Mouse (Mus musculus) MN1 (cell line): ENCODE measurements at regions not wholly inside any gene's neighbourhood (a gene's known extent, or its start where the extent isn't known, plus 50 kb on each side); places are given as distances from the start of the nearest gene placed in this dataset.
"Not testable (repeated sequence)": the region's sequence is repeated elsewhere in the genome, so short reads cannot be mapped to it uniquely, and the experiment has no call there.

Experiments used
- DNase-seq: peaks from one replicate; pipeline ENCODE4 v3.0.0-alpha.2; 2016; ENCODE audit warnings: low spot score

DNA sequence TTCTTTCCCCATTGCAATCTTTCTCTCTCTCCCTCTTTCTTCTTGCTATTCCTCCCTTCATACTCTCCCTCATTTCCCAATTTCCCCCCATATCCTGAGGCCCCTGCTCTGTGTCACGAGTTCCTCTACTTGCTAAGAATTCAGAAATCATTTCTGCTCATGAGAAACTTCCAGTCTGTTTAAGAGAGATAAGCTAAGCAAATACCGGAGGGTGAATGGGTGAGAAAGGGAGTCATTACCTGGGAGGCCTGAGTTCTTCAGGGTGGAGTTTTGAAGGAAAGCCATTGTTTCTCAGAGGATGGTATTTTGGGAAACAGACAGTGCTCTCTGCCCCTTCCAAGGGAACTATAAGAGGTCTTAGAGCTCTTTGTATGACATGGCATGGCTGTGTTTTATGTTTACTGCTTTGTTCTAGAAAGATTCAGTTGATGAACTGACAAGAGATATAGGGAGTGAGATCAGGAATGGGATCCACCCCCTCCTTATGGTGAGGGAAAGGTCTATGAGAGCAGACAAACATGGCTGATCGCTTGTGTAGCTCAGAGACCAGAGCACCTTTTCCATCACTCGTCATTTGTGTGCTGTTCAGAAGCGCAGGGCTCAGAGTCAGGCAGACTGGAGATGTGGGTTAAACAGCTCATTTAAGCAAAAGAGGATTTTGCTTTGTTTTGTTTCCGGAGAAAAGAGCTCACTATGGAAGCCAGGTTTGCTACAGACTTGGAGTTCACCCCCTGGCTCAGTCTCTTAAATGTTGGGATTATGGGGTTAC, 1361.0 kb upstream of the A1bg start:
- no peak for DNase-seq

DNA sequence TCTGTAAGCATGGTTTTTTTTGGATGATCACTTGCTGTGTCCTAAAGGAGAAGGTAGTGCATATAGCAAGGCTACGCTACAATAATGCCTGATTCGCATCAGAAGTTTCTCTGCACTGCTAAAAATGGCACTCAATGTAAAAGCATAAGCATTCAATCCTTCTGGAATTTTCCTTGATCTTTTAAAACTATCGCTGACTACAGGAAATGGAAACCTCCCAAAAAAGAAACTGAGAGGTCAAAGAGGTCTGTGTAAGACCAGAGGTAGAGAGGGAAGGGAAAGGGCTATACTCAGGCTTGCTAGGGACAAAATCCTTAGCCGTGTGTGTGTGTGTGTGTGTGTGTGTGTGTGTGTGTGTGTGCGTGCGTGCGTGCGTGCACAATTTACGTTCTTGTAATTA, 1359.8 kb upstream of the A1bg start:
- DNase-seq: no peak

DNA sequence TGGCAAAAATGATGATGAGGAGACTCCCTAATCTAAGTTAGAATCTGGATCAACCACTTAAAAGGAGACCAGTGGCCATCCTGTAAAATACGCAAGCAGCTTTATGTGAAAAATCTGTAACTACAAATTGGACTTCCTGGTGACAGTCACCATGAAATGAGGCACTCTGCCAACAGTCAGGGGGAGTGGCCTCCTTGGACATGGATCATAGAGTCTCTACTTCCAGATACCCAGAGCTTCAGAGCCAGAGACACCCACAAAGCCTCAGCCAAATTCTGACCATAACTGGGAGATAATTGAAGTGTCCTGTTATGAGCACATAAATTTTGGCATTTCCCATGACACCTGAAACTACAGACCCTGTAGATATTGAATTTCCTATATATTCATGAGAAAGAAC, 1359.3 kb upstream of the A1bg start:
- DNase-seq: peak; percentile 68

DNA sequence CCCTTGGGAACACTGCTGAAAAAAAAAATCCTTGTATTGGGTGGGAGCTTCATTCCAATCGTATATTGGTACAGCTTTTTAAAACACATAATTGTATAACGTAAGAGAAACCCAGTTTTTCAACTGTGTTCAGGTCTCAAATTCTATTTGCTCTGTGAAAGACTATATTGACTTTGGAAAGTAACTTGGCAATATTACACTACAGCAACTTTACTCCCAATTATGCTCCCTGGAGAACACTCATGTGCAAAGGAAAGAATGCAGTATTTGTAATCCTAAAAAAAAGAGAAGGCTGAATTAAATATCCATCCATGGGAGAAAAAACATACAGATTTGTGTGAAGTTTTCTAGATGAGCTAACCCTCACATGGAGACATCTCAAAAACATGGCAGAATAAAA, 1356.7 kb upstream of the A1bg start:
- no peak for DNase-seq

DNA sequence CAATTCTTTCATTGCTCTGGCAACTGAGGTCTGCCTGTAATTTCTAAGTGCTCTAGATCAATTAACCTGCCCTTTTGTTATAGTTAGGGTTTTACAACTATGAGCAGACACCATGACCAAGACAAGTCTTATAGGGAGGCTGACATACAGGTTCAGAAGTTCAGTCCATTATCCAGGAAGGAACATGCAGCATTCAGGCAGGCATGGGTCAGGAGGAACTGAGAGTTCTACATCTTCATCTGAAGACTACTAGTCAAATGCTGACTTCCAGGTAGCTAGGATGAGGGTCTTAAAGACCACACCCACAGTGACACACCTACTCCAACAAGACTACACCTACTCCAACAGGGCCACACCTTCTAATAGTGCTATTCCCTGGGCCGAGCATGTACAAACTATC, 1352.0 kb upstream of the A1bg start:
- DNase-seq: no peak

DNA sequence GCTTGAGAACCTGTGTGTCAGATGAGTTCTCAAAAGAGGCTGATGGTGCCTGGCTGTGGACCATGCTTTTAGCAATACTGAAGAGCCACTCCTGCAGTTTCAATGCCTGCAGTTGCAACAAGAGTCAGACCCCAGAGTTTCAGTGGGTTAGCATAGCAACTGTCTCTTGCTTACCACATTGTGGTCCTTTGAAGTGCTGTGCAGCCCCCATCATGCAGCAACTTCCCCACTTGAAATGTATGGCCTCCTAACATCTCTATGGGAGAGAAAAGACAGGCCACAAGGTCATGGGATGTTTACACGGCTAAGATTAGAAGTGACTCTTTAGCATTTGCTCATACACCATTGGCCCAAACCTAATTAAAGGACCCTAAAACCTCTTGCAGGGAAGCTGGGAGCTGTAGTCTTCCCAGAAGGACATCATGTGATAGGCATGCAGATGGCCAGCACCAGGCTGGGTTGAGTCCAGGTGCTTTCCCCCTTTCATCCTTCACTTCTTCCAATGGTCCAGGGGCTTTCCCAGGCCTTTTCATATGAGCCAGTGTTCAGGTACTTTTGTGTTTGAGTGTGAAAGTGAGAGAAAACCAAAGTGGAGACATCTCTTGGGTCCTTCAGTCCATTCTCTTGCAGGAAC, 1351.2 kb upstream of the A1bg start:
- no peak for DNase-seq

DNA sequence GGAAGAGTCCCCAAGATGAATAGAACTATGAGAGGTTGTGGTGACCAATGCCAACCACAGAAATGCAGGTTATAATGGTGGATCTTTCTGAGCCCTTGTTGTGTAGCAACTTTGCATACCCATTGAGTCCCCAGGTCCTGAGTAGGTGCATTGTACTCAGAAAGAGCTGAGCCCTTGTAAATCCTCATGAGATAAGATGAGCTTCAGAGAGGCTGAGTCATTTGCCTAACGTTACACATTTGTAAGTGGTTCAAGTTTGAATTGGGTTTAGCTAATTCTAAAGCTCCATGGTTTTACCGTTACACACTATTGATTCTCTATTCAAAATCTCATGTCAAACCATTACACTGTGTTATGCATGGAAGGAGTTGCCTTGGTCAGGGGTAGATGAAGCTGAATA, 1349.9 kb upstream of the A1bg start:
- DNase-seq: no peak

DNA sequence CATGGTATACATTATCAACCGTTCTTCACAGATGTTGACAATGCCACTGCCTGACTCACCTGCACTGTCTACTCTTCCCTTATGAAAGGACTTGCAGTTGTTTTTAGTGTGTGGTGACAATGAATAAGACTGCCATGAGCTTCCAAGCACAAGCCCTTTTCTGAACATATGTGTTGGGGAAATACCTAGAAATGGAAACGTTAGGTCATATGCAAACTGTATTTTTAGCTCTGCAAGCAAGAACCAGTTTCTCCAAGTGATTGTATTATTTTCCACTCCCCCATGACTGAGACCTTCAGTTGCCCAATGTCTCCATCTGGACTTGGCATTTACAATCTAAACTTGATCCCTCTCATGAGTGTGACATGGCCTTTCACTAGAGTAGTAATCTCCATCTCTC, 1348.6 kb upstream of the A1bg start:
- no peak for DNase-seq

DNA sequence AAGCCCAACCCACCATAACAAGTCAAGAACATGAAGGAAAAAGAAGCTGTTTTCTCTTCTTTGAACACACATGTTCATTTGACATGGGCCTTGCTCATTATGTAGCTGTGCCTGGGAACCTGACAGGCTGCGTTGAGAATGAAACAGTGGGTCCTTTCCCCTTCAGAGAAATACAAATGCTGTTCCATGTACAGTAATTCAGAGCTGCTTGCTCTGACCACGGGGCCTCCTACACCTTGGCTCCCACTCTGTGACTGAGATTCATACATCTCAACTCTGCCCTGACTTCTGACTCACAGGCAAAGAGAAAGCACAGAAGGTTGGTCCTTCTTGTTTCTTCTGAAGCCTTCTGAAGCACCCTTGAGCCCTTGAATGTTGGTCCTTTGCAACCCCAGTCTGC, 1345.4 kb upstream of the A1bg start:
- no peak for DNase-seq

DNA sequence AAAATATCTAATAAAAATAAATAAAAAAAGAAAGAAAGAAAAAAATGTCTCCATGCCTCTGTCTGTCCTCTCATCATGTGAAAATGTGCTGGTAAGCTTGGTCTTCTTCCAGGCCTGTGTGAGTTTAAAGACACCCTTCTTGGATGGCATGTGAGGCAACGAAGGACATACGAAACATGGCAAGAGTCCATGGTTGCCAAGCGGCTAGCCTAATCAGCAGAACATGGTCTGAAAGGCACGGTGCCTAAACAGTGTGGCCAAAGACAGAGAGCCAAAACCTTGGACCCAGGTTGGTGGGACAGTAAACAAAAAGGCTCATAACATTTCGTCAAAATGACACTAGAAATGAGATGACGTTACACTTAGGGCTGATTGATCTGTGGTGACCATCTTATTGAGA, 1344.7 kb upstream of the A1bg start:
- no peak for DNase-seq

DNA sequence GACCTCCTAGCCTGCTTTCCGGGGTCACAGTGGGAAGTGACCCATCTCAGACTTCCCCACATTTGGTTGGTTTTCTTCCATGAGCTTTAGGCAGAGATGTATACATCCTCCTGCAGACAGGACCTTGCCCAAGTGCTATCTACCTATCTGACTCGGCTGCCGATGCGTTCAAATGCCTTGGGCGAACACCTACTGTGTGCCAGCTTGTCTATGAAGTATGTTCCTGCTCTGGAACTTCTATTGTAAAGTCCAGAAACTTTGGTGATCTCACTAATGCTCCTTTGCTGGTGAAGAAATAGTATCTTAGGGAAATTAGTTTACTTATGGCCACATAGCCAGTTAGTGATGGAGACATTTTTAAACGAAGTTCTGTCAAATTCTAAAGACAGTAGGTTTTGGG, 1343.2 kb upstream of the A1bg start:
- DNase-seq: no peak

DNA sequence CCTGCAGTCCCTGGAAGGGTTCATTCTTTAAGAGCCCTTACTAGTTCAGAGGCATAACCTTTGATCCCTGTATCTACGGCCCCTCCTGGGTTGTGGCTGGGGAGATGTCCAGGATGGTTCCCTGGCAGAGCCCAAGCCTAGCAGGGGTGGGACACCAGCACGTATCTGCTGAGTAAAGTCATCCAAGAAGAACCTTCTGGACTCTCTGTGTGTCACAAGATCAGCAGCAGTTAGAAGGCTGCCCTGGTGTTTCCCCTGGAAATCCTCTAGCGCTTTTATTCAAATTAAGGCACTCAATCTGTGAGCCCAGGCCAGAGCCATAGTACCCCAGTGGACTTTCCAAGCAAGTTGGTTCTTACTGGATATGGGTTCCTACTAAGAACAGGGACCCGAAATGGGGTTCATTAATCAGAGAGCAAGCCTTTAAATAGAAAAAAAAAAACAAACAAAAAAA, 1342.7 kb upstream of the A1bg start:
- DNase-seq: no peak

DNA sequence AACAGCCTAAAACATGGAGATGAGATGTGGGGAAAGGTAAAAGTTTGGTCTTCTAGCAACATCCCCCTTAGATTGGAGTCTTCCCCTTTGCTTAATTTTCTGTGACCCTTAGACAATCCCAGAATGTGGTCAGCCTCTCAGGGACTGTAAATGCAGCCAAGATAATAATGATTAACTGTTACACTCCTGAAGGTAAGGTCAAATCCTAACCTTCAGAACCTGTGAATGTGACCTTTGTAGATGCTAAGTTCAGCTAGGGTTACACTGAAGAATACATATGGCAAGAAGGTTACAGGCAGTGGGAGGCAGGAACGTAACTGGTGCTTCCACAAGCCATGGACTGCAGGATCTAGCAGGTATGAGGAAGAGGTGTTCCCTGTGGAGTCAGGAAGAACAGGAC, 1342.2 kb upstream of the A1bg start:
- DNase-seq: no peak

DNA sequence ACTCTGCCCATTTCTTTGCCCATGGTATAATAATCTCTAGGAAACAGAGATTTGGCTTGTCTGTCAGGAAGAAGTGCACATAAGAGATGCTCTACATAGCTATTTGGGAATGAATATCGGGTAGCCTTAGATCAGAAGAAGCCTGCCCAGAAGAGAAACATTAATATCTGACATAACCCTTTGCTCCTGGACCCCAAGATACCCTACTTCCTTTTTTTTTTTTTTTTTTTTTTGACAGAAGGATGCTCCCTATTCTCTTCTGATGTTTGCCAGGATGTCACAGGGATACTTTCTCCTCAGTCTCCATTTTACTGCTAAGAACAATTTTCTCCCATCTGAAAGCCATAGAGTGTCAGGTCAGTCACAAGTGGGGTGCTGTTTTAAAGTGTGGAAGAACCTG, 1341.4 kb upstream of the A1bg start:
- no peak for DNase-seq

DNA sequence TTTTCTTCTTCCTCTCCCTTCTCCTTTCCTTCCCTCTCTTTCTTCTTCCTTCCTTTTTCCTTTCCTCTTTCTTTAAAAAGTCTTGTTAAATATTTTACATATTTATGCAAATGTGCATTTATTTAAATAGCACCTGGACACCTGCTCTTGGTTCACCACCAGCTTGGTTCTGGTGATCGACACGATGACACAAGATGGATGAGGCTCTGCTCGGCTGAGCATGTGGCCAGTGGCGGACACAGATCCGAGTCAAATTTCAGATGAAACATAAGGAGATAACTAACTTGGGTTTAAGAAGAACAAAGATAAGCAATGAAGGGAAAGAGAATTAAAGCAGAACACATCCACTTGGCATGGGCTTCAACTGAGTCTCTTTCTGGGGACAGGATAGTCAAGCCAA, 1339.7 kb upstream of the A1bg start:
- DNase-seq: no peak

DNA sequence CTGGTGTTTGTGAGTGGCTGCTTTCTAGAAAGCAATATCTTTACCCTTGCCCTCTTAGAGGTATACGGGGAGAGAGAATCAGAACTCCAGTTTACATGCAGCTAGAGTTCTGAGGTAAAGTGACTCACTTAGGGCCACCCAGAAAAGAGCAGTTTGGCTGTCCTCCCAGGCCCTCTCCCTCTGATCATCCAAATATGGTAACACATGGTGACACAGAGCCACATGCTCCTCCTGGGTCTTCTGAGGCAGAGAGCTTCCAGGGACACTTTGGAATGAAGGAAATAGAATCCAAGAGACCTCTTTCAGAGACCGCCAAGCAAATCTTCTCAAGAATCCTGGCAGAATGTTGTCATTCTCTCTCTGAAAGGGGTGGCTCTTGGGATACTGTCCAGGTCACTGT, 1338.7 kb upstream of the A1bg start:
- DNase-seq: no peak

DNA sequence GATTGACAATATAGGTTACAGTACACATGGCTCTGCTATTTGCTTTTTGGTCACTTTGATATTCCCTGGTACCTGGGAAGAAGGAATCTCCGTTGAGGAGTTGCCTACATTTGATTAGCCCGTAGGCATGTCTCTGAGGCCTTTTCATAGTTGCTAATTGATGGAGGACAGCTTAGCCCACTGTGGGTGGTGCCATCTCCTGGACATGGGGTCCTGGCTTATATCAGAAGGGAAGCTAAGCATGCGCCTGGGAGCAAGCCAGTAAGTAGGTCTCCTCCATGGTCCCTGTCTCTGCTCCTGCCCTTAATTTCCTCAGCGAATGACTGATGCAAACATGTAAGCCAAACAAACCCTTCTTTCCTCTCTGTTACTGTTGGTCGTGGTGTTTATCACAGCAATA, 1335.8 kb upstream of the A1bg start:
- peak; percentile 45 for DNase-seq

DNA sequence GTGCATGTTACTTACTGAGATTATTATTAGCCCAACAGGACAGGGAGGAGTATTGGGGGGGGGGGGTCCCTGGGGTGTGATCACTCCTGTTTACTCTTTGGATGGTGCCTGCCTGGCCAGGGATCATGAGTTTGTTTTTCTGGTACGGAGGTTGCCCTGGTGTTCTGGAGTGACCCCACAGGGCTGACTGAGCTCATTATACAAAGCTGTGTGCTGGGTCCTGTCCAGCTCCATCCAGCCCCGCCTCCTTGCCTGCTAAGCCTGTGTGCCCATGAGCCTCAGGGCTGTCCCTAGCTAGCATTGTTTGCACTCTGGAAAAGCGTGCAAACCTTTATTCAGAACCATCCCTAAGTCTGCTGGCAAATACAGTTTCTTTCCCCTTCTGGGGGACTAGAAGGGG, 1335.1 kb upstream of the A1bg start:
- peak; percentile 83 for DNase-seq

DNA sequence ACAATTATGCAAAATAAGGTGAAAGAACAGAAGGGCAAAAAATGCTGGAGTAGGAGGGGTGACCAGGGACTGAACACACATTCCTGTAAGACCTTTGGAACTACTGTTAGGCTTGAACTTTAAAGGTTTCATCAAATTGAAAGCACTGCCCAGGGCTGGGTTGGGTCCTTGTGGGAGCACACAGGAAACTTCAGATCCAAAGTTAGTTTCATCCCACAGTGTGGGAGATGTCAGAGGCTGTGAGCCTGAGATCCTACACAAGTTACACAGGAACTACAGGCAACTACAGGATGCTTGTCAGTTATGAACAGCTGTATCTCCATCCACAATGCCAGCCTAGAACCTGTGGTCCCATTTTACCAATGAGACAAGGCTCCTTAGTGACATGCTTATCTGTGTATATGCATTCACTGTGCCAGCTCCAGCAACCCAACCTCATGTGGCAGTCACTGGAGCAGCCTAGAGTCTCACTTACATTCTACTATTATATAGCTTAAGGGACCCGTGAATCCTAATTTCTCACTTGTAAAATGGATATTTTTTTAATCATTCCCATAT, 1334.4 kb upstream of the A1bg start:
- DNase-seq: no peak

DNA sequence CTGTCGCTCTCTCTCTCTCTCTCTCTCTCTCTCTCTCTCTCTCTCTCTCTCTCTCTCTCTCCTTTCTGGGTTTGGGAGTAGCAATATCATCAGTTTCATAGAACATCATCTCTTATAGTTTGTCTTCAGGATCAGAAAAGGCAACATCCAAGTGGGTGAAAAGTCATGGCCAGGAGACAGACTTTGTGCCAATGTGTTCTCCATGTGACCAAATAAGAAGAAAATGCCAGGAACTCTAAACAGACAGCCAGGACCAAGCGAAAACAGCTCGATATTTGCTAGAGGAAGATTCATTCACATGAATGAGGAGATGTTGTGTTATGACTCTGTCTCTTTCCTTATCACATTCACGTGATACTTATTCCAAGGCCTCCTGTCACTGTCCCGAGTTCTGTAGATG, 1332.8 kb upstream of the A1bg start:
- no peak for DNase-seq

DNA sequence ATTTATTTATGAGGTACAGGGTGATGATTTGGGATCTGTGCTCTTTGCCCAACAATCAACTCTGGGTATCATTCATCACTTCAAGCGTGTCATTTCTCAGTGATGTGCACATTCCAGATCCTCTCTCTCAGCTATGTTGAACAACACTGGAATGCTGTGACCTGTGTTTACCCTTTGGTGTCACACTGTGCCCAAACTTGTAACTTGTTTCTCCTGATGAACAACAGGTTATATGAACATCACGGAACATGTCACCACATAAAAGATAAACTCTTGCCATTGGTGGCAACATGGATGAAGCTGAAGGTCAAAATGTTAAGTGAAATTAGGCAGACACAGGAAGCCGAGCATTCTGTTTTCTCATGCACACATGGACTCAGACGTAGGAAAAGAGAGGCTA, 1330.9 kb upstream of the A1bg start:
- DNase-seq: no peak

DNA sequence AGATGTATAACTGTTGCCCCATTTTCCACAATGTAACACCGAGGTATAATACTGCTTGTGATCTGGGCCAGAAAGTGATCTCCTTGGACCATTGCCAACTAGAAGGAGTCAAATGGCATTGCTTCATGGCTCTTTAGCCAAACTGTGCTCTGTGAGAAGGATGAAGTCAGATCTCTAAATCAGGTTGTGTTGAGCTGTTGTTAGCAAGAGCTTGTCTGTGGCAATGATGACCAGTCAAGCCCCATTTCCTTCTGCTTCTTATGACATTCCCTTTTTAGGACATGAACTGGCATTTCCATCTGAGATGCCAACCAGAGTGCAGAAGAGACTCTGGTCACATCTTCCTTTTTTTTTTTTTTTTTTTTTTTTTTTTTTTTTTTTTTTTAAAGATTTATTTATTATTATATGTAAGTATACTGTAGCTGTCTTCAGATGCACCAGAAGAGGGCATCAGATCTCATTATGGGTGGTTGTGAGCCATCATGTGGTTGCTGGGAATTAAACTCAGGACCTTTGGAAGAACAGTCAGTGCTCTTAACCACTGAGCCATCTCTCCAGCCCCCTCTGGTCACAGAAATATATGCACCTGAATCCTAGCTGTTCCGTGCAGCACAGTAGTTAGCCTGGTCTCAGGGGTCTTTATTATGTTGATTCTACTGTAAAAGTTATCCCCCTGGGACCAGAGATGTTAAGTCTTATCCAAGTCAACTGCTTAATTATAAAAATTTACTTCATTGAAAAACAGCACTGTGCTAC, 1329.4 kb upstream of the A1bg start:
- not testable (repeated sequence) for DNase-seq

DNA sequence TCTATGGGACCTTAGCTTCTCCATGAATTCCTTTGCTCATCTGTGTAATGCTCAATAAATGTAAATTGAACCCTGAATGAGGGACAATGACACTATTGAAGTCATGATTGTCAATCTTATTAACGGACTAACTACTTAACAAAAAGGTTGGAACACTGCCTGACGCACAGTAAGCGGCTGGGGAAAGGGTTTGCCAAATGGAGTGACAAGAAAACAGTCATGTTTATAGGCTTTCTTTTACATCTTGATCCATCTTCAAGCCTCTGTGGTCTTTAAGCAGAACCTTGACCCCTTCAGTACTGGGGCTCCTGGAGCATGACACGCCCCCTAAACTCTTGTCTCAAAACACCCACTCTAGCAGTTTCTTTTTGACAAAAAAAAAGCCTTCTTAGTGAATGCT, 1326.6 kb upstream of the A1bg start:
- DNase-seq: no peak
